24 mouse cellular contexts compared by ENCODE assay signal in genomic region chr15:78807141-78807540, GRCm38 (mm10). TPM values are rescaled to one million over a fixed set of nuclear protein-coding genes. Genes with fewer than 3 reads are reported as not detected.
DNase-seq lines count a peak whose midpoint lies in the region; ATAC-seq and TF ChIP-seq lines count a peak whose summit lies in the region.
"Had no signal": no experiment of that assay in that cellular context is flagged by ENCODE, and none has a peak within 500 bp of the region (broad histone marks: within the 10 kb centered on the region; RNA-seq: fewer than 3 reads in every experiment).

No protein-coding gene starts in this region.

- H3K4me1 ChIP-seq in liver, embryonic 11.5 days (replicated peaks; ENCODE audit: control insufficient read depth, insufficient read depth, low read length) = peaks cover 13% of the 10 kb centered on the region

- H3K79me3 ChIP-seq in C2C12 (ENCODE audit: low read depth) = no peaks in the 10 kb centered on the region

- 63% methylated on average over 3 of the region's 3 CpGs for WGBS in liver, embryonic 11.5 days

- no peak overlapping the region for H3K9ac ChIP-seq in liver, embryonic 11.5 days (ENCODE audit: low read depth, low read length)
- H3K9ac ChIP-seq: embryonic facial prominence, embryonic 12.5 days; heart, embryonic 15.5 days; lung, embryonic 14.5 days; midbrain, embryonic 12.5 days had no signal

- H3K4me3 ChIP-seq in C2C12 (ENCODE audit: insufficient read depth, poor library complexity, severe bottlenecking) = no peak overlapping the region
- H3K4me3 ChIP-seq in liver, embryonic 11.5 days (ENCODE audit: low read depth, low read length) = no peak overlapping the region
- H3K4me3 ChIP-seq: embryonic facial prominence, embryonic 12.5 days; heart, adult 2 months; heart, embryonic 15.5 days; layer of hippocampus, adult 2 months; midbrain, embryonic 12.5 days had no signal

- peak; percentile 45 for DNase-seq in kidney, adult 11 months
- no peak for DNase-seq in kidney, adult 9 months
- peak; percentile 78 for DNase-seq in 3134 (ENCODE audit: extremely low read depth, insufficient read length, low spot score)
- peak; percentile 46 for DNase-seq in adrenal gland, postnatal 25 days
- DNase-seq in liver, embryonic 11.5 days (ENCODE audit: low spot score) = no peak
- no peak for DNase-seq in ovary, postnatal 36 days (ENCODE audit: low spot score)
- no peak for DNase-seq in gastrocnemius, postnatal 36 days
- DNase-seq: cerebellum, adult 8-10 months; heart, adult 2 months; left cerebral cortex, postnatal 4 days; lung, embryonic 14.5 days; retina, postnatal 1 day; right cerebral cortex, postnatal 4 days had no signal

- no peaks in the 10 kb centered on the region for H3K79me2 ChIP-seq in C2C12 (ENCODE audit: control insufficient read depth, insufficient read depth)

- no peaks in the 10 kb centered on the region for H3K36me3 ChIP-seq in C2C12 (ENCODE audit: control insufficient read depth, insufficient read depth)
- no peaks in the 10 kb centered on the region for H3K36me3 ChIP-seq in liver, embryonic 11.5 days (ENCODE audit: control insufficient read depth, insufficient read depth, low read length)
- H3K36me3 ChIP-seq: embryonic facial prominence, embryonic 12.5 days; heart, embryonic 15.5 days; midbrain, embryonic 12.5 days had no signal

- no peak for ATAC-seq in liver, embryonic 11.5 days (replicated peaks; ENCODE audit: low FRiP score)

- H3K27ac ChIP-seq in liver, embryonic 11.5 days (ENCODE audit: low read depth, low read length) = no peak overlapping the region
- H3K27ac ChIP-seq: embryonic facial prominence, embryonic 12.5 days; heart, adult 2 months; heart, embryonic 15.5 days; layer of hippocampus, adult 2 months; macrophage; midbrain, embryonic 12.5 days had no signal

- H3K4me2 ChIP-seq in liver, embryonic 11.5 days = no peak overlapping the region
- H3K4me2 ChIP-seq: embryonic facial prominence, embryonic 12.5 days; heart, embryonic 15.5 days; lung, embryonic 14.5 days; midbrain, embryonic 12.5 days had no signal

- TF ChIP-seq CTCF in C2C12 (IDR thresholded peaks at IDR 0.05; ENCODE audit: control insufficient read depth, insufficient read depth, insufficient read length) = no peak

- H3ac ChIP-seq in C2C12 (ENCODE audit: control insufficient read depth, insufficient read length, low read depth) = no peak overlapping the region

- peaks cover 11% of the 10 kb centered on the region for H3K27me3 ChIP-seq in C2C12 (ENCODE audit: control insufficient read depth, insufficient read depth, insufficient read length)
- H3K27me3 ChIP-seq in liver, embryonic 11.5 days (replicated peaks; ENCODE audit: control insufficient read depth, insufficient read depth, low read length) = peaks cover 29% of the 10 kb centered on the region

- intact Hi-C loops in gastrocnemius, postnatal 36 days (cut with DNase I) = no loop called here

- no peaks in the 10 kb centered on the region for H3K9me3 ChIP-seq in liver, embryonic 11.5 days (ENCODE audit: control insufficient read depth, low read length)
- H3K9me3 ChIP-seq: embryonic facial prominence, embryonic 12.5 days; heart, embryonic 15.5 days; midbrain, embryonic 12.5 days had no signal

TF ChIP-seq in C2C12, 6 proteins besides CTCF, POLR2A, EP300 and RAD21:
- TF ChIP-seq CEBPB (IDR thresholded peaks at IDR 0.05; ENCODE audit: low read depth) (no peak), MYOG (IDR thresholded peaks at IDR 0.05; ENCODE audit: control insufficient read depth, extremely low read depth, insufficient read length) (no peak), MYOD1 (IDR thresholded peaks at IDR 0.05; ENCODE audit: control insufficient read depth, insufficient read length, low read depth) (no peak), USF1 (IDR thresholded peaks at IDR 0.05; ENCODE audit: low read depth) (no peak), FOSL1 (IDR thresholded peaks at IDR 0.05; ENCODE audit: insufficient read depth, low read length, poor library complexity, severe bottlenecking) (peak; percentile 34)
TF ChIP-seq in C2C12: peak in this region for 1.

RNA-seq across cellular contexts. Expression of gene Card10, which starts 4.3 kb away (rescaled TPM):
- 0.73 TPM for polyA plus RNA-seq in C2C12 (2012; fragmentation: generic; extraction: Trizol)
- 6.5 and 7.0 TPM in 2 replicates for total RNA-seq in adrenal gland, postnatal 25 days (2021)
- 2.3 and 2.7 TPM in 2 replicates for polyA plus RNA-seq in liver, embryonic 11.5 days (2014; fragmentation: Nextera tagmentation; extraction: Ambion mirVana)
- 1 to 10 TPM; 5.6 to 6.6 TPM for total RNA-seq in gastrocnemius, postnatal 36 days (2021)
- total RNA-seq: common myeloid progenitor, adult 5-6 weeks had no signal
- polyA plus RNA-seq: macrophage had no signal

RNA-seq across cellular contexts. Expression of gene Mfng, which starts 33.9 kb away (rescaled TPM):
- polyA plus RNA-seq in C2C12 (2012; fragmentation: generic; extraction: Trizol) = not detected
- total RNA-seq in adrenal gland, postnatal 25 days (2021) = 11.9 and 14.5 TPM in 2 replicates
- 12.4 and 19.2 TPM in 2 replicates for polyA plus RNA-seq in liver, embryonic 11.5 days (2014; fragmentation: Nextera tagmentation; extraction: Ambion mirVana)
- 1 to 10 TPM; 3.3 TPM for total RNA-seq in gastrocnemius, postnatal 36 days (2021)

RNA-seq across cellular contexts. Expression of gene Cdc42ep1, which starts 35.3 kb away (rescaled TPM):
- polyA plus RNA-seq in C2C12 (2012; fragmentation: generic; extraction: Trizol) = 55.2 TPM
- total RNA-seq in adrenal gland, postnatal 25 days (2021) = 38.8 and 43.4 TPM in 2 replicates
- 21.9 and 23.9 TPM in 2 replicates for polyA plus RNA-seq in liver, embryonic 11.5 days (2014; fragmentation: Nextera tagmentation; extraction: Ambion mirVana)
- 10 to 100 TPM in 1 of 2 experiments, 1 to 10 TPM in 1; 9.4 to 10.7 TPM for total RNA-seq in gastrocnemius, postnatal 36 days (2021)
- total RNA-seq: common myeloid progenitor, adult 5-6 weeks; neutrophil, adult 5-6 weeks had no signal
- polyA plus RNA-seq: macrophage had no signal

RNA-seq across cellular contexts. Expression of gene Lgals2, which starts 48.2 kb away (rescaled TPM):
- 1.3 TPM for polyA plus RNA-seq in C2C12 (2012; fragmentation: generic; extraction: Trizol)
- total RNA-seq in adrenal gland, postnatal 25 days (2021) = not detected in 2 replicates
- 6.9 and 11.4 TPM in 2 replicates for polyA plus RNA-seq in liver, embryonic 11.5 days (2014; fragmentation: Nextera tagmentation; extraction: Ambion mirVana)
- total RNA-seq in gastrocnemius, postnatal 36 days (2021) = not detected
- total RNA-seq: common myeloid progenitor, adult 5-6 weeks; gastrocnemius, adult 8-10 months; heart, adult 2 months; layer of hippocampus, adult 2 months; left cerebral cortex, adult 18-20 months; left cerebral cortex, postnatal 4 days; neutrophil, adult 5-6 weeks had no signal
- polyA plus RNA-seq: embryonic facial prominence, embryonic 12.5 days; hindbrain, embryonic 11.5 days; macrophage; midbrain, embryonic 12.5 days had no signal

Comparison
In these comparisons a context has a peak if more than half of its experiments do, and no peak if none do; other contexts are left out.
1. DNase-seq: peak in kidney, adult 11 months (single experiment), 3134 (single experiment) and adrenal gland, postnatal 25 days (single experiment); none in kidney, adult 9 months (single experiment), liver, embryonic 11.5 days (single experiment), ovary, postnatal 36 days (single experiment) and gastrocnemius, postnatal 36 days (0 of 2).